Mouse (Mus musculus): ENCODE measurements around the gene Ric8b. TPM values are rescaled to one million over a fixed set of nuclear protein-coding genes. Genes with fewer than 3 reads are reported as not detected.

The Ric8b gene
- polyA plus RNA-seq, 1 experiment: 5.5 TPM

GRCm38 (mm10) chr10:84940356-84940755 lies 22.9 kb downstream of the Ric8b start:
- peaks cover 4% of the 10 kb centered on the region; the same call in 1 of the 2 replicates for H3K4me1 ChIP-seq (ENCODE audit: control insufficient read depth, insufficient read depth, insufficient read length)
- no peak for TF ChIP-seq CTCF (IDR thresholded peaks at IDR 0.05; ENCODE audit: extremely low read depth, insufficient read depth, insufficient read length, insufficient replicate concordance)
- H3K27me3 ChIP-seq (ENCODE audit: control insufficient read depth, insufficient read depth, low read length): no peaks in the 10 kb centered on the region
- H3K27ac ChIP-seq (ENCODE audit: insufficient read depth, low read length): no peak overlapping the region
- 88% methylated on average over 1 of the region's 1 CpGs for WGBS
- no peak overlapping the region for H3K4me3 ChIP-seq (ENCODE audit: extremely low read depth, insufficient read depth, insufficient read length)
- no peak for DNase-seq (ENCODE audit: low read depth in 1 of 2, low spot score in 2 of 2)
- peaks cover 2% of the 10 kb centered on the region; the same call in 1 of the 2 replicates for H3K36me3 ChIP-seq (ENCODE audit: control insufficient read depth, insufficient read depth, low read length)

- no peaks in the 10 kb centered on the region for H3K4me1 ChIP-seq (ENCODE audit: control insufficient read depth, insufficient read depth, insufficient read length)
- no peak for DNase-seq (ENCODE audit: low read depth in 1 of 2, low spot score in 2 of 2)
- TF ChIP-seq POLR2A (IDR thresholded peaks at IDR 0.05; ENCODE audit: low read depth, low read length) (no peak), CTCF (IDR thresholded peaks at IDR 0.05; ENCODE audit: extremely low read depth, insufficient read depth, insufficient read length, insufficient replicate concordance) (no peak)
- H3K27me3 ChIP-seq (ENCODE audit: control insufficient read depth, insufficient read depth, low read length): no peaks in the 10 kb centered on the region
- peaks cover 14% of the 10 kb centered on the region for H3K36me3 ChIP-seq (ENCODE audit: control insufficient read depth, insufficient read depth, low read length)
- H3K27ac ChIP-seq (ENCODE audit: insufficient read depth, low read length): no peak overlapping the region
- no peak overlapping the region for H3K4me3 ChIP-seq (ENCODE audit: extremely low read depth, insufficient read depth, insufficient read length)
- WGBS: 92% methylated on average over 3 of the region's 3 CpGs
These were observed 28.3 kb downstream of the Ric8b start for GRCm38 (mm10) chr10:84945692-84946091.

- no peak for DNase-seq (ENCODE audit: low read depth in 1 of 2, low spot score in 2 of 2)
- peaks cover 14% of the 10 kb centered on the region for H3K36me3 ChIP-seq (ENCODE audit: control insufficient read depth, insufficient read depth, low read length)
- TF ChIP-seq CTCF (IDR thresholded peaks at IDR 0.05; ENCODE audit: extremely low read depth, insufficient read depth, insufficient read length, insufficient replicate concordance) (no peak), POLR2A (IDR thresholded peaks at IDR 0.05; ENCODE audit: low read depth, low read length) (no peak)
- H3K4me3 ChIP-seq (ENCODE audit: extremely low read depth, insufficient read depth, insufficient read length): no peak overlapping the region
- H3K27me3 ChIP-seq (ENCODE audit: control insufficient read depth, insufficient read depth, low read length): no peaks in the 10 kb centered on the region
- no peak overlapping the region for H3K27ac ChIP-seq (ENCODE audit: insufficient read depth, low read length)
- 88% methylated on average over 8 of the region's 8 CpGs for WGBS
- no peaks in the 10 kb centered on the region for H3K4me1 ChIP-seq (ENCODE audit: control insufficient read depth, insufficient read depth, insufficient read length)
These were observed 31.7 kb downstream of the Ric8b start for GRCm38 (mm10) chr10:84948970-84949683.

- no peak overlapping the region for H3K4me3 ChIP-seq (ENCODE audit: extremely low read depth, insufficient read depth, insufficient read length)
- no peaks in the 10 kb centered on the region for H3K4me1 ChIP-seq (ENCODE audit: control insufficient read depth, insufficient read depth, insufficient read length)
- TF ChIP-seq CTCF (IDR thresholded peaks at IDR 0.05; ENCODE audit: extremely low read depth, insufficient read depth, insufficient read length, insufficient replicate concordance) (no peak), POLR2A (IDR thresholded peaks at IDR 0.05; ENCODE audit: low read depth, low read length) (no peak)
- H3K27me3 ChIP-seq (ENCODE audit: control insufficient read depth, insufficient read depth, low read length): no peaks in the 10 kb centered on the region
- WGBS: 86% methylated on average over 3 of the region's 3 CpGs
- no peak for DNase-seq (ENCODE audit: low read depth in 1 of 2, low spot score in 2 of 2)
- H3K36me3 ChIP-seq (ENCODE audit: control insufficient read depth, insufficient read depth, low read length): peaks cover 14% of the 10 kb centered on the region
- H3K27ac ChIP-seq (ENCODE audit: insufficient read depth, low read length): no peak overlapping the region
These were observed 32.2 kb downstream of the Ric8b start for GRCm38 (mm10) chr10:84949684-84950010.

- Histone ChIP-seq H3K36me3 (ENCODE audit: control insufficient read depth, insufficient read depth, low read length) (peaks cover 14% of the 10 kb centered on the region), H3K4me1 (ENCODE audit: control insufficient read depth, insufficient read depth, insufficient read length) (no peaks in the 10 kb centered on the region), H3K4me3 (ENCODE audit: extremely low read depth, insufficient read depth, insufficient read length) (no peak overlapping the region), H3K27me3 (ENCODE audit: control insufficient read depth, insufficient read depth, low read length) (no peaks in the 10 kb centered on the region), H3K27ac (ENCODE audit: insufficient read depth, low read length) (no peak overlapping the region)
- no peak for TF ChIP-seq POLR2A (IDR thresholded peaks at IDR 0.05; ENCODE audit: low read depth, low read length)
- TF ChIP-seq CTCF (IDR thresholded peaks at IDR 0.05; ENCODE audit: extremely low read depth, insufficient read depth, insufficient read length, insufficient replicate concordance): no peak
- no peak for DNase-seq (ENCODE audit: low read depth in 1 of 2, low spot score in 2 of 2)
- 88% methylated on average over 4 of the region's 4 CpGs for WGBS
These were observed 33.0 kb downstream of the Ric8b start for GRCm38 (mm10) chr10:84950384-84950783.

- Histone ChIP-seq H3K36me3 (ENCODE audit: control insufficient read depth, insufficient read depth, low read length) (no peaks in the 10 kb centered on the region; the same call in 1 of the 2 replicates), H3K4me1 (ENCODE audit: control insufficient read depth, insufficient read depth, insufficient read length) (no peaks in the 10 kb centered on the region), H3K4me3 (ENCODE audit: extremely low read depth, insufficient read depth, insufficient read length) (no peak overlapping the region), H3K27ac (ENCODE audit: insufficient read depth, low read length) (no peak overlapping the region), H3K27me3 (ENCODE audit: control insufficient read depth, insufficient read depth, low read length) (no peaks in the 10 kb centered on the region)
- 92% methylated on average over 10 of the region's 10 CpGs for WGBS
- no peak for DNase-seq (ENCODE audit: low read depth in 1 of 2, low spot score in 2 of 2)
- no peak for TF ChIP-seq CTCF (IDR thresholded peaks at IDR 0.05; ENCODE audit: extremely low read depth, insufficient read depth, insufficient read length, insufficient replicate concordance)
- no peak for TF ChIP-seq POLR2A (IDR thresholded peaks at IDR 0.05; ENCODE audit: low read depth, low read length)
These were observed 36.8 kb downstream of the Ric8b start for GRCm38 (mm10) chr10:84954236-84954635.

- H3K27me3 ChIP-seq (ENCODE audit: control insufficient read depth, insufficient read depth, low read length): no peaks in the 10 kb centered on the region
- no peak overlapping the region for H3K27ac ChIP-seq (ENCODE audit: insufficient read depth, low read length)
- DNase-seq (ENCODE audit: low read depth in 1 of 2, low spot score in 2 of 2): no peak
- WGBS: 36% methylated on average over 4 of the region's 4 CpGs
- H3K36me3 ChIP-seq (ENCODE audit: control insufficient read depth, insufficient read depth, low read length): peaks cover 3% of the 10 kb centered on the region
- no peak for TF ChIP-seq CTCF (IDR thresholded peaks at IDR 0.05; ENCODE audit: extremely low read depth, insufficient read depth, insufficient read length, insufficient replicate concordance)
- no peak for TF ChIP-seq POLR2A (IDR thresholded peaks at IDR 0.05; ENCODE audit: low read depth, low read length)
- H3K4me1 ChIP-seq (ENCODE audit: control insufficient read depth, insufficient read depth, insufficient read length): no peaks in the 10 kb centered on the region
- H3K4me3 ChIP-seq (ENCODE audit: extremely low read depth, insufficient read depth, insufficient read length): no peak overlapping the region
These were observed 38.8 kb downstream of the Ric8b start for GRCm38 (mm10) chr10:84956173-84956572.

All from spleen, adult 2 months (tissue).